Mouse (Mus musculus) kidney, adult 9 months (tissue): ENCODE results near the gene Lmcd1.
A peak's percentile ranks its signal among the peaks of the same experiment; 100 is the strongest.
"Not testable (repeated sequence)": the region's sequence is repeated elsewhere in the genome, so short reads cannot be mapped to it uniquely, and the experiment has no call there.

Source experiments
- DNase-seq: peaks from one replicate; pipeline ENCODE4 v3.0.0; 2022

Gene Lmcd1

GRCm38 (mm10) chr6:112273501-112274205 is at the start of gene Lmcd1:
TSS of gene Lmcd1 (plus strand) at chr6:112273758.
- peak; percentile 95 for DNase-seq

- DNase-seq = no peak
These were observed 49.5 kb upstream of the Lmcd1 start for GRCm38 (mm10) chr6:112223877-112224632.

- no peak for DNase-seq
These were observed 36.8 kb upstream of the Lmcd1 start for GRCm38 (mm10) chr6:112236775-112237174.

- no peak for DNase-seq
These were observed 31.3 kb upstream of the Lmcd1 start for GRCm38 (mm10) chr6:112242216-112242615.

- peak; percentile 70 for DNase-seq
These were observed 27.9 kb upstream of the Lmcd1 start for GRCm38 (mm10) chr6:112245639-112246038.

- no peak for DNase-seq
These were observed 26.9 kb upstream of the Lmcd1 start for GRCm38 (mm10) chr6:112246636-112247035.

GRCm38 (mm10) chr6:112253943-112254342 is 19.6 kb upstream of the Lmcd1 start:
- DNase-seq = not testable (repeated sequence)

- no peak for DNase-seq
These were observed 18.6 kb upstream of the Lmcd1 start for GRCm38 (mm10) chr6:112254967-112255366.

GRCm38 (mm10) chr6:112255388-112256225 is 18.0 kb upstream of the Lmcd1 start:
- peak; percentile 35 for DNase-seq

GRCm38 (mm10) chr6:112256599-112256998 is 17.0 kb upstream of the Lmcd1 start:
- DNase-seq = no peak

- DNase-seq = no peak
These were observed 12.5 kb upstream of the Lmcd1 start for GRCm38 (mm10) chr6:112261089-112261488.

GRCm38 (mm10) chr6:112264321-112264720 is 9.2 kb upstream of the Lmcd1 start:
- no peak for DNase-seq

- DNase-seq = no peak
These were observed 6.9 kb upstream of the Lmcd1 start for GRCm38 (mm10) chr6:112266631-112267030.

- no peak for DNase-seq
These were observed 5.7 kb upstream of the Lmcd1 start for GRCm38 (mm10) chr6:112267661-112268357.

- DNase-seq = peak; percentile 93
These were observed 900 bp downstream of the Lmcd1 start for GRCm38 (mm10) chr6:112274261-112275055.

- peak; percentile 25 for DNase-seq
These were observed 2.2 kb downstream of the Lmcd1 start for GRCm38 (mm10) chr6:112275731-112276245.

GRCm38 (mm10) chr6:112278805-112279204 is 5.2 kb downstream of the Lmcd1 start:
- no peak for DNase-seq

- DNase-seq = no peak
These were observed 6.6 kb downstream of the Lmcd1 start for GRCm38 (mm10) chr6:112280161-112280560.

GRCm38 (mm10) chr6:112280945-112281344 is 7.4 kb downstream of the Lmcd1 start:
- peak; percentile 26 for DNase-seq

- no peak for DNase-seq
These were observed 8.4 kb downstream of the Lmcd1 start for GRCm38 (mm10) chr6:112281935-112282334.

- DNase-seq = no peak
These were observed 10.5 kb downstream of the Lmcd1 start for GRCm38 (mm10) chr6:112284087-112284486.

GRCm38 (mm10) chr6:112287671-112288070 is 14.1 kb downstream of the Lmcd1 start:
- peak; percentile 56 for DNase-seq
